Mouse (Mus musculus) adrenal gland, postnatal 36 days (tissue): ENCODE results near the gene E2f7. TPM values are rescaled to one million over a fixed set of nuclear protein-coding genes. Genes with fewer than 3 reads are reported as not detected.

Experiments
- total RNA-seq, 2 experiments: library from RNA; stranded (reverse); gene quantifications; 2 replicates each; pipeline ENCODE4 v1.2.3; 2021

Gene E2f7
- total RNA-seq, 2 experiments from 2014 or later, result 0.89 to 1.4 TPM

Other genes with a start within 250 kb of the E2f7 start
- 100 to 1,000 TPM; 188 to 212 TPM for gene Csrp2, start 174.3 kb downstream of the E2f7 start, total RNA-seq